Comparison of ENCODE assay signal across 8 mouse cellular contexts in the genomic region with DNA sequence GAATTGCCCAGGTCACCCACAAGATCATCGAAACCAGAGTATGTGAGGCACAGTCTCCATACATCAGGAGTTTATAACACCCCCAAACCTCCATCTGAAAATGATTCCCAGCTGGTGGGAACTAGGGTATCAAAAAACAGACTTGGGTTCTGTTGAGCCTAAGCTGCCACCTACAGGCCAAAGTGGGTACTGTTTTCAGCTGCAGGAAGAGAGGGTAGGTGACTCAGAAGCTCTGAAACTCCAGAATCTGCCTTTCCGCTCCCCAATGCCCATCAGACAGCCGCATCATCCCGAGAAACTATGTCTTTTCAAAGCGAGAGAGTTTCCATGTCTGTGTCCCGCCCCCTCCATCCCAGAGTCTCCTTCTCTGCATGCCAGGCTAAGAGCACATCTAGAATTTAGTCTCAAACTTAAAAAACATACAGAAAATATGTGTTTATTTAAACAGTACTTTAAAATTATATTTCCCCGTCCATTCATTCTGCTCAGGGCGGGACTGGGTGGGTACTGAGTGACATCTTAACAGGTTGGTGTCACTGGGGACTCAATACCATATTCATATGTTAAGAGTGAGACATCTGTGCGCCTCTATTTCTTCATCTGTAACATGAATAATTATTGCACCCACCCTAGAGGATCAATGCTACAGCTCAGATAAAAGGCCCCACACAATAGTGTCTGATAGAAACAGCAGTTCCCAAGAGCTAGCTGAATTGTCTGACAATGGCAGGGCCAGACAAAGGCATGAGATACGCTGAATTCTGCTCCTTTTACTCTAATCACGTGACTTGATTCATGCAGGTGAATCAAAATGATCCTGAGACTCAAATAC. TPM values are rescaled to one million over a fixed set of nuclear protein-coding genes. Genes with fewer than 3 reads are reported as not detected.
DNase-seq lines count a peak whose midpoint lies in the region; ATAC-seq and TF ChIP-seq lines count a peak whose summit lies in the region.

No protein-coding gene starts in this region.

- 0 out of 2 replicates have a peak, but pooled peaks have one; percentile 37 for ATAC-seq in embryonic facial prominence, embryonic 11.5 days (replicated peaks; ENCODE audit: insufficient number of reproducible peaks, low FRiP score, low TSS enrichment, low read depth)
- peak; percentile 50; the same call in 1 of the 2 replicates for ATAC-seq in neutrophil, adult 5-6 weeks (ENCODE audit: extremely low read depth, insufficient number of reproducible peaks, low FRiP score, poor library complexity, severe bottlenecking)

- no peak overlapping the region for H3K27ac ChIP-seq in thymus, adult 2 months (ENCODE audit: control insufficient read depth, insufficient read depth, low read length)
- no peak overlapping the region for H3K27ac ChIP-seq in embryonic facial prominence, embryonic 11.5 days (replicated peaks; ENCODE audit: low read depth, low read length)
- H3K27ac ChIP-seq in limb, embryonic 10.5 days = no peak overlapping the region

- no peak for TF ChIP-seq POLR2A in thymus, adult 2 months (IDR thresholded peaks at IDR 0.05; ENCODE audit: control insufficient read depth, extremely low read depth, insufficient read depth, low read length, poor library complexity)

- DNase-seq in thymus, adult 2 months = peak; percentile 49
- DNase-seq in thymus, adult 18-20 months = no peak
- peak; percentile 83 for DNase-seq in adrenal gland, postnatal 10 days
- DNase-seq in embryonic facial prominence, embryonic 11.5 days (ENCODE audit: low spot score) = peak; percentile 86
- peak; percentile 82 for DNase-seq in heart, postnatal 4 days
- DNase-seq in limb, embryonic 10.5 days (ENCODE audit: low spot score) = peak; percentile 74
- DNase-seq in thymus, postnatal 25 days = peak; percentile 57

- no peaks in the 10 kb centered on the region for H3K36me3 ChIP-seq in thymus, adult 2 months (ENCODE audit: control insufficient read depth, insufficient read depth, low read length)
- no peaks in the 10 kb centered on the region for H3K36me3 ChIP-seq in embryonic facial prominence, embryonic 11.5 days (replicated peaks; ENCODE audit: control insufficient read depth, insufficient read depth, low read depth, low read length)
- H3K36me3 ChIP-seq in limb, embryonic 10.5 days = no peaks in the 10 kb centered on the region

- no peak overlapping the region for H3K4me2 ChIP-seq in embryonic facial prominence, embryonic 11.5 days (ENCODE audit: low read depth, low read length)

- TF ChIP-seq CTCF in thymus, adult 2 months (IDR thresholded peaks at IDR 0.05; ENCODE audit: borderline replicate concordance, control insufficient read depth, extremely low read depth, insufficient read depth, low read length, poor library complexity) = peak; percentile 27; the same call in 1 of the 2 replicates

- H3K4me3 ChIP-seq in thymus, adult 2 months (ENCODE audit: control insufficient read depth, insufficient read depth, low read length) = no peak overlapping the region
- no peak overlapping the region for H3K4me3 ChIP-seq in embryonic facial prominence, embryonic 11.5 days (ENCODE audit: low read depth, low read length)
- H3K4me3 ChIP-seq in limb, embryonic 10.5 days = no peak overlapping the region

- no peak overlapping the region for H3K9ac ChIP-seq in embryonic facial prominence, embryonic 11.5 days (replicated peaks; ENCODE audit: low read length)

- WGBS in thymus, adult 2 months = 38% methylated on average over 11 of the region's 11 CpGs
- 25% methylated on average over 11 of the region's 11 CpGs for WGBS in embryonic facial prominence, embryonic 11.5 days
- 40% methylated on average over 11 of the region's 11 CpGs for WGBS in limb, embryonic 10.5 days

- H3K9me3 ChIP-seq in embryonic facial prominence, embryonic 11.5 days (replicated peaks; ENCODE audit: control insufficient read depth, low read length) = no peaks in the 10 kb centered on the region
- H3K9me3 ChIP-seq in limb, embryonic 10.5 days (replicated peaks) = no peaks in the 10 kb centered on the region

- no peaks in the 10 kb centered on the region for H3K27me3 ChIP-seq in thymus, adult 2 months (ENCODE audit: control insufficient read depth, insufficient read depth, low read length)
- no peaks in the 10 kb centered on the region for H3K27me3 ChIP-seq in embryonic facial prominence, embryonic 11.5 days (ENCODE audit: control insufficient read depth, insufficient read depth, low read length)
- H3K27me3 ChIP-seq in limb, embryonic 10.5 days (ENCODE audit: low read depth, poor library complexity, severe bottlenecking) = no peaks in the 10 kb centered on the region

- H3K4me1 ChIP-seq in thymus, adult 2 months (replicated peaks; ENCODE audit: control insufficient read depth, insufficient read depth, low read length) = no peaks in the 10 kb centered on the region
- no peaks in the 10 kb centered on the region for H3K4me1 ChIP-seq in embryonic facial prominence, embryonic 11.5 days (ENCODE audit: control insufficient read depth, insufficient read depth, low read length)
- H3K4me1 ChIP-seq in limb, embryonic 10.5 days = 0 out of 2 replicates have a peak, but pooled peaks cover 3% of the 10 kb centered on the region

RNA-seq across cellular contexts. Expression of a gene that starts 34.1 kb away (rescaled TPM):
- polyA plus RNA-seq in thymus, adult 2 months (2012; rRNA removed) = 0.14 and 0.18 TPM in 2 replicates
- 1 to 10 TPM; 2.6 to 3.5 TPM for total RNA-seq in adrenal gland, postnatal 10 days (2021)
- 3.2 and 6.5 TPM in 2 replicates for polyA plus RNA-seq in embryonic facial prominence, embryonic 11.5 days (2014; fragmentation: Nextera tagmentation; extraction: Ambion mirVana)
- total RNA-seq in heart, postnatal 4 days (2021) = under 1 TPM; 0.12 to 0.63 TPM
- 0.24 and 0.78 TPM in 2 replicates for polyA plus RNA-seq in limb, embryonic 10.5 days (2016; fragmentation: Nextera tagmentation; extraction: Ambion mirVana)
- total RNA-seq in neutrophil, adult 5-6 weeks (2017) = not detected in 2 replicates

RNA-seq across cellular contexts. Expression of a gene that starts 58.6 kb away (rescaled TPM):
- 0.03 TPM in 1 of 2 replicates, not detected in the other for polyA plus RNA-seq in thymus, adult 2 months (2012; rRNA removed)
- 100 to 1,000 TPM in 1 of 2 experiments, 10 to 100 TPM in 1; 42.9 to 267 TPM for total RNA-seq in adrenal gland, postnatal 10 days (2021)
- polyA plus RNA-seq in embryonic facial prominence, embryonic 11.5 days (2014; fragmentation: Nextera tagmentation; extraction: Ambion mirVana) = not detected in 2 replicates
- under 1 TPM in 1 of 2 experiments, not detected in 1; 0.65 TPM for total RNA-seq in heart, postnatal 4 days (2021)
- not detected in 2 replicates for polyA plus RNA-seq in limb, embryonic 10.5 days (2016; fragmentation: Nextera tagmentation; extraction: Ambion mirVana)
- not detected in 2 replicates for total RNA-seq in neutrophil, adult 5-6 weeks (2017)

RNA-seq across cellular contexts. Expression of a gene that starts 59.8 kb away (rescaled TPM):
- polyA plus RNA-seq in thymus, adult 2 months (2012; rRNA removed) = 3.8 and 4.4 TPM in 2 replicates
- total RNA-seq in adrenal gland, postnatal 10 days (2021) = 10 to 100 TPM; 18.1 to 21.3 TPM
- 20.6 and 21.9 TPM in 2 replicates for polyA plus RNA-seq in embryonic facial prominence, embryonic 11.5 days (2014; fragmentation: Nextera tagmentation; extraction: Ambion mirVana)
- 10 to 100 TPM; 18.7 to 18.9 TPM for total RNA-seq in heart, postnatal 4 days (2021)
- 22.8 and 24.7 TPM in 2 replicates for polyA plus RNA-seq in limb, embryonic 10.5 days (2016; fragmentation: Nextera tagmentation; extraction: Ambion mirVana)
- total RNA-seq in neutrophil, adult 5-6 weeks (2017) = 9.9 and 14.5 TPM in 2 replicates

RNA-seq across cellular contexts. Expression of a gene that starts 59.8 kb away (rescaled TPM):
- polyA plus RNA-seq in thymus, adult 2 months (2012; rRNA removed) = 18.8 and 26.2 TPM in 2 replicates
- total RNA-seq in adrenal gland, postnatal 10 days (2021) = 10 to 100 TPM; 23.2 to 24.3 TPM
- 37.0 and 39.5 TPM in 2 replicates for polyA plus RNA-seq in embryonic facial prominence, embryonic 11.5 days (2014; fragmentation: Nextera tagmentation; extraction: Ambion mirVana)
- 10 to 100 TPM; 13.9 to 15.8 TPM for total RNA-seq in heart, postnatal 4 days (2021)
- 31.3 and 34.0 TPM in 2 replicates for polyA plus RNA-seq in limb, embryonic 10.5 days (2016; fragmentation: Nextera tagmentation; extraction: Ambion mirVana)
- 36.1 and 43.3 TPM in 2 replicates for total RNA-seq in neutrophil, adult 5-6 weeks (2017)

Comparison
In these comparisons a context has a peak if more than half of its experiments do, and no peak if none do; other contexts are left out.
1. DNase-seq: peak in thymus, adult 2 months (single experiment), adrenal gland, postnatal 10 days (single experiment), embryonic facial prominence, embryonic 11.5 days (single experiment), heart, postnatal 4 days (single experiment), limb, embryonic 10.5 days (single experiment) and thymus, postnatal 25 days (single experiment); none in thymus, adult 18-20 months (0 of 2).
2. RNA of a gene that starts 58.6 kb away (total RNA-seq): 42.9 to 267 TPM in adrenal gland, postnatal 10 days; 0.65 TPM in heart, postnatal 4 days and not detected in neutrophil, adult 5-6 weeks; every median in the first group is over 10 times any median in the second.